19 mouse cellular contexts compared by ENCODE assay signal in genomic region chr12:80360321-80360720, GRCm38 (mm10).
A peak's percentile ranks its signal among the peaks of the same experiment; 100 is the strongest.
DNase-seq lines count a peak whose midpoint lies in the region; ATAC-seq and TF ChIP-seq lines count a peak whose summit lies in the region.
"Had no signal": no experiment of that assay in that cellular context is flagged by ENCODE, and none has a peak within 500 bp of the region (broad histone marks: within the 10 kb centered on the region; RNA-seq: fewer than 3 reads in every experiment).

No protein-coding gene starts in this region.

- no peak overlapping the region for H3K4me3 ChIP-seq in heart, embryonic 14.5 days (ENCODE audit: control insufficient read depth in 1 of 2, insufficient read depth in 1 of 2, low read depth in 1 of 2, low read length in 2 of 2)
- H3K4me3 ChIP-seq in lung, embryonic 16.5 days (ENCODE audit: low read length), result no peak overlapping the region
- H3K4me3 ChIP-seq in limb, embryonic 14.5 days (replicated peaks; ENCODE audit: low read length), result no peak overlapping the region
- H3K4me3 ChIP-seq: liver, embryonic 13.5 days; megakaryocyte, embryonic 14.5 days had no signal

- TF ChIP-seq POLR2A in limb, embryonic 14.5 days (IDR thresholded peaks at IDR 0.05; ENCODE audit: borderline replicate concordance, extremely low read depth, insufficient read depth, insufficient read length), result no peak

- no peak overlapping the region for H3K9ac ChIP-seq in heart, embryonic 14.5 days (ENCODE audit: low read length)
- H3K9ac ChIP-seq in lung, embryonic 16.5 days (ENCODE audit: low read length), result no peak overlapping the region
- H3K9ac ChIP-seq in limb, embryonic 14.5 days (ENCODE audit: low read depth, low read length, severe bottlenecking), result no peak overlapping the region
- H3K9ac ChIP-seq: liver, embryonic 13.5 days had no signal

- WGBS in heart, embryonic 14.5 days, result 12% methylated on average over 5 of the region's 5 CpGs
- WGBS in lung, embryonic 16.5 days, result 32% methylated on average over 5 of the region's 5 CpGs
- WGBS in limb, embryonic 14.5 days, result 49% methylated on average over 5 of the region's 5 CpGs

- peaks cover 32% of the 10 kb centered on the region for H3K36me3 ChIP-seq in heart, embryonic 14.5 days (ENCODE audit: control insufficient read depth, insufficient read depth, low read length)
- peaks cover 6% of the 10 kb centered on the region for H3K36me3 ChIP-seq in lung, embryonic 16.5 days (ENCODE audit: control insufficient read depth, insufficient read depth, low read length)
- H3K36me3 ChIP-seq in limb, embryonic 14.5 days (ENCODE audit: control insufficient read depth, insufficient read depth, low read length), result peaks cover 22% of the 10 kb centered on the region

- intact Hi-C loops in heart, postnatal 25 days (cut with DNase I), result no loop called here

- H3K27me3 ChIP-seq in heart, embryonic 14.5 days (ENCODE audit: control insufficient read depth, insufficient read depth, low read length), result no peaks in the 10 kb centered on the region
- no peaks in the 10 kb centered on the region for H3K27me3 ChIP-seq in lung, embryonic 16.5 days (ENCODE audit: control insufficient read depth, insufficient read depth, low read depth, low read length)
- no peaks in the 10 kb centered on the region for H3K27me3 ChIP-seq in limb, embryonic 14.5 days (ENCODE audit: control insufficient read depth, insufficient read depth, low read length)
- H3K27me3 ChIP-seq: liver, embryonic 13.5 days; megakaryocyte, embryonic 14.5 days had no signal

- H3K27ac ChIP-seq in heart, embryonic 14.5 days (replicated peaks in 1 of 2; ENCODE audit: control insufficient read depth in 1 of 2, insufficient read depth in 1 of 2, low read depth in 2 of 2, low read length in 2 of 2), result peak overlapping the region; percentile 55 to 68; a peak in 3 of 4 replicates
- H3K27ac ChIP-seq in lung, embryonic 16.5 days (ENCODE audit: low read length), result no peak overlapping the region
- H3K27ac ChIP-seq in limb, embryonic 14.5 days (replicated peaks; ENCODE audit: low read depth, low read length), result no peak overlapping the region
- H3K27ac ChIP-seq: hindbrain, postnatal 0 days; liver, embryonic 13.5 days had no signal

- H3K4me2 ChIP-seq in heart, embryonic 14.5 days (ENCODE audit: low read length), result no peak overlapping the region; the same call in 1 of the 2 replicates
- no peak overlapping the region for H3K4me2 ChIP-seq in lung, embryonic 16.5 days (ENCODE audit: low read depth, low read length)
- no peak overlapping the region for H3K4me2 ChIP-seq in limb, embryonic 14.5 days (replicated peaks; ENCODE audit: low read depth, low read length, severe bottlenecking)
- H3K4me2 ChIP-seq: liver, embryonic 13.5 days had no signal

- no peaks in the 10 kb centered on the region for H3K9me3 ChIP-seq in heart, embryonic 14.5 days (ENCODE audit: control insufficient read depth, low read length)
- no peaks in the 10 kb centered on the region for H3K9me3 ChIP-seq in lung, embryonic 16.5 days (ENCODE audit: control insufficient read depth, low read length)
- no peaks in the 10 kb centered on the region; the same call in 1 of the 2 replicates for H3K9me3 ChIP-seq in limb, embryonic 14.5 days (ENCODE audit: control insufficient read depth, low read length)
- H3K9me3 ChIP-seq: G1E; liver, embryonic 13.5 days; megakaryocyte, embryonic 14.5 days had no signal

- H3K4me1 ChIP-seq in heart, embryonic 14.5 days (ENCODE audit: control insufficient read depth in 2 of 2, insufficient read depth in 2 of 2, low read length in 2 of 2), result peaks cover 6 to 15% of the 10 kb centered on the region in 2 experiments
- peaks cover 7% of the 10 kb centered on the region for H3K4me1 ChIP-seq in lung, embryonic 16.5 days (replicated peaks; ENCODE audit: control insufficient read depth, insufficient read depth, low read length)
- H3K4me1 ChIP-seq in limb, embryonic 14.5 days (ENCODE audit: control insufficient read depth, insufficient read depth, low read length), result peaks cover 20% of the 10 kb centered on the region

- ATAC-seq in heart, embryonic 14.5 days (ENCODE audit: insufficient number of reproducible peaks, insufficient read depth, low FRiP score, low read depth), result no peak
- peak; percentile 73 for ATAC-seq in lung, embryonic 16.5 days (ENCODE audit: low read depth)
- ATAC-seq in limb, embryonic 14.5 days (ENCODE audit: low FRiP score, low read depth), result no peak
- no peak for ATAC-seq in erythroblast, adult 5-6 weeks (replicated peaks; ENCODE audit: low FRiP score, poor library complexity, severe bottlenecking)
- ATAC-seq: hindbrain, postnatal 0 days; midbrain, embryonic 16.5 days had no signal

- DNase-seq in heart, postnatal 25 days (ENCODE audit: low spot score), result no peak
- no peak for DNase-seq in lung, adult 18-20 months
- DNase-seq in c-Kit-positive CD71-negative TER-119-negative erythroid progenitor cells, embryonic 14.5 days (ENCODE audit: low read depth), result peak; percentile 16
- DNase-seq in limb, embryonic 14.5 days (ENCODE audit: low spot score), result peak; percentile 19
- no peak for DNase-seq in right cerebral cortex, postnatal 25 days
- DNase-seq: adrenal gland, postnatal 14 days; cerebellum, adult 9-10 months; heart, postnatal 36 days; kidney, adult 8-10 months; kidney, postnatal 36 days; liver, embryonic 13.5 days; thymus, postnatal 14 days had no signal

Comparison
In these comparisons a context has a peak if more than half of its experiments do, and no peak if none do; other contexts are left out.
1. H3K27ac ChIP-seq: peak in heart, embryonic 14.5 days (2 of 2); none in lung, embryonic 16.5 days (single experiment) and limb, embryonic 14.5 days (single experiment).
2. DNase-seq: peak in c-Kit-positive CD71-negative TER-119-negative erythroid progenitor cells, embryonic 14.5 days (single experiment) and limb, embryonic 14.5 days (single experiment); none in heart, postnatal 25 days (single experiment), lung, adult 18-20 months (0 of 2) and right cerebral cortex, postnatal 25 days (single experiment).